Mouse (Mus musculus) spleen, adult 2 months (tissue): ENCODE measurements around the gene Dkk2. TPM values are rescaled to one million over a fixed set of nuclear protein-coding genes. Genes with fewer than 3 reads are reported as not detected.

Experiments used
- DNase-seq, 2 experiments: peaks; one replicate each; pipeline versions ENCODE4 v3.0.0 to v3.0.0-alpha.2; 2012 to 2021; ENCODE audit warnings: low spot score in 2 of 2, low read depth in 1 of 2
- H3K27ac ChIP-seq: fragments of 200-500 bp; 2 replicates; pipeline ENCODE4 v1.5.1; 2012; ENCODE audit warnings: low read length, inconsistent platforms; ENCODE audit not compliant: insufficient read depth
- H3K27me3 ChIP-seq: fragments of 200-500 bp; 2 replicates; pipeline ENCODE4 v1.6.1; 2012; ENCODE audit warnings: mild to moderate bottlenecking, moderate library complexity, low read length, inconsistent platforms; ENCODE audit not compliant: control insufficient read depth, insufficient read depth
- H3K36me3 ChIP-seq: fragments of 200-500 bp; 2 replicates; pipeline ENCODE4 v1.6.1; 2012; ENCODE audit warnings: mild to moderate bottlenecking, low read length, inconsistent platforms; ENCODE audit not compliant: control insufficient read depth, insufficient read depth
- H3K4me1 ChIP-seq: fragments of 200-500 bp; 2 replicates; pipeline ENCODE4 v1.6.1; 2011; ENCODE audit warnings: inconsistent platforms; ENCODE audit not compliant: control insufficient read depth, insufficient read depth, insufficient read length
- H3K4me3 ChIP-seq: fragments of 200-500 bp; 2 replicates; pipeline ENCODE4 v1.5.1; 2011; ENCODE audit warnings: mild to moderate bottlenecking, inconsistent platforms; ENCODE audit not compliant: insufficient read depth, insufficient read length; ENCODE audit errors: extremely low read depth
- CTCF ChIP-seq: fragments of 200-500 bp; IDR thresholded peaks from 2 replicates; pipeline ENCODE4 v1.5.1; 2011; ENCODE audit warnings: mild to moderate bottlenecking, inconsistent platforms; ENCODE audit not compliant: insufficient read depth, insufficient read length, insufficient replicate concordance; ENCODE audit errors: extremely low read depth
- POLR2A ChIP-seq: fragments of 200-500 bp; IDR thresholded peaks from 2 replicates; pipeline ENCODE4 v1.6.1; 2011; ENCODE audit warnings: low read depth, low read length, inconsistent platforms
- WGBS: fragments of 180-500 bp; shearing (Covaris S2); methylation state at CpG from one replicate; pipeline ENCODE4 v1.1.7; 2018; 5-methylcytosine and 5-hydroxymethylcytosine counted together
- polyA plus RNA-seq: library from polyadenylated mRNA; depleted of rRNA; stranded (reverse); fragments of >200 nt; gene quantifications from 2 replicates; pipeline ENCODE4 v1.2.3, GENCODE M21; 2012

Dkk2 gene
- polyA plus RNA-seq, 1 experiment: 0.16 TPM

DNA sequence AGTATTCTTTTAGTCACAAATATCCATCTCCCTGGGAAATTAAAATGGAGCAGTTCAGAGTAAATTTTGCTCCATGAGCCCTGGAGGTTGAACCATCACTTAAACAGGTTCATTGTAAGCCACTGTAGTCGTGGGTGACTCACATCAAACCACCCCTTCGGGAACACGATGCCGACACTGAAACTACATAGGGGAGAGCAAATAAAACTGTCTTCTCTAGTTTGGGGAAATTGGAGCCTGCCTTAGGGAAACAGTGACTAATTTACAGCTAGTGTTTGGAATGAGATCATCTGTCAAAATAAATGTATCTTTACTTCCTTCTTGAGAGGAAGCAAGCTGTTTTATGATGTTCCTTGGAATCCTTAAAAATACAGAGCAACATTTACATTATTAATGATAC is 21.1 kb upstream of the Dkk2 start:
- no peak for TF ChIP-seq CTCF
- no peak for TF ChIP-seq POLR2A
- WGBS: 58% methylated on average over 4 of the region's 4 CpGs
- Histone ChIP-seq H3K27ac (no peak overlapping the region), H3K4me1 (no peaks in the 10 kb centered on the region), H3K27me3 (no peaks in the 10 kb centered on the region), H3K36me3 (no peaks in the 10 kb centered on the region), H3K4me3 (no peak overlapping the region)
- DNase-seq: no peak

DNA sequence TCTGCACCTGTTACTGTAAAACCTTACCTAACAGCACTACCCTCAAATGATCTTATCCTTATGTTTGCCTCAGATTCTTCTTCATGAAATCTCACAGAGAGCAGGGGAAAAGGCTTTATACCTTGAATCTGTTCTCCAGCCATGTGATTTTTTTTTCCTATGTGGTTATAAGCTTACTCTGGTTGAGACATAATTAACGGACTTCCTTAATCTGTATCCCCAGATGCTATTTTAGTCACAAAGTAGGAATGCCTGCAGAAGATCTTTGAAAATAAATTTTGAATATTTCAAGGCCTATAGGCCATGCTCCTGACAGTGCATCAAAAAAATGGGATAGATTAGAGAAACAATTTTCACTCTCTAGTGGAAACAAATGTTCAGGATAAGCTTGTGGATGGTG is 20.2 kb upstream of the Dkk2 start:
- no peak for DNase-seq
- no peak overlapping the region for H3K27ac ChIP-seq
- H3K36me3 ChIP-seq: no peaks in the 10 kb centered on the region
- WGBS: 56% methylated on average over 1 of the region's 1 CpGs
- H3K27me3 ChIP-seq: no peaks in the 10 kb centered on the region
- no peak for TF ChIP-seq POLR2A
- TF ChIP-seq CTCF: no peak
- H3K4me1 ChIP-seq: no peaks in the 10 kb centered on the region
- H3K4me3 ChIP-seq: no peak overlapping the region

DNA sequence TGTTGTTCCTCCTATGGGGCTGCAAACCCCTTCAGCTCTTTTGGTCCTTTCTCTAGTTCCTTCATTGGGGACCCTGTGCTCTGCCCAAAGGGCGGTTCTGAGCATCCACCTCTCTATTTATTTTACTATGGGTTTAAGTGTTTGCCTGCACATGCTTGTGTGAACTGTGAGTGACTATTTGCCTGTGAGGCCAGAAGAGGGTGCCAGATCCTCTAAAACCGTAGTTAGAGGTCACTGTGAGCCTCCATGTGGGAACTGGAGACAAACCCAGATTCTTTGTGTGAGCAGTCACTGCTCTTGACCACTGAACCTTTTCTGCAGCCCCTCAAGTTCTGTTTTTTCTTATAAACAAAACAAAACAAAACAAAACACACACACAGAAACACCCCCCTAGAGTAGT is 14.1 kb upstream of the Dkk2 start:
- 60% methylated on average over 2 of the region's 2 CpGs for WGBS
- Histone ChIP-seq H3K4me3 (no peak overlapping the region), H3K4me1 (no peaks in the 10 kb centered on the region), H3K27me3 (no peaks in the 10 kb centered on the region), H3K27ac (no peak overlapping the region), H3K36me3 (no peaks in the 10 kb centered on the region)
- TF ChIP-seq CTCF (no peak), POLR2A (no peak)
- no peak for DNase-seq

DNA sequence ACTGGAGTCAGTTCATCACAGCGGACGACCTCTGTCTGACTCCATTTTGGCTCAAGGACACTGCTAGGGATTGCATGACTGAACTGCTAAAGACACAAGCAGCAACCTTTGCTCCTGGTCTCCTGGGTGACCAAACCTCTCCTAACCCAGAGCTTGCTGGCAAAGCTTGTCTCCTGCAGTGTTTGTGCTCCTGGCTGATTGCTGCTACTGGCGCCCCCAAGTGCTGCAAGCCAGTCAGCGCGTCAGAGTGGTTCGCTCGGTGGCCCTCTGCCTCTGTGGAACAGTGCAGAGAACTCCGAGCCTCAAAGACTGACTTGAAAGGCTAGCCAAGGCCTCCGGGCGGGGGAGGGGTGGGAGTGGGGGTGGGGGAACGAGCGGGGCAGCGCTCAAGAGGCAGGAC is 1.1 kb upstream of the Dkk2 start:
- Histone ChIP-seq H3K27ac (no peak overlapping the region), H3K4me3 (no peak overlapping the region), H3K4me1 (no peaks in the 10 kb centered on the region), H3K27me3 (no peaks in the 10 kb centered on the region), H3K36me3 (no peaks in the 10 kb centered on the region)
- WGBS: 15% methylated on average over 13 of the region's 13 CpGs
- no peak for TF ChIP-seq CTCF
- TF ChIP-seq POLR2A: no peak
- DNase-seq: no peak

DNA sequence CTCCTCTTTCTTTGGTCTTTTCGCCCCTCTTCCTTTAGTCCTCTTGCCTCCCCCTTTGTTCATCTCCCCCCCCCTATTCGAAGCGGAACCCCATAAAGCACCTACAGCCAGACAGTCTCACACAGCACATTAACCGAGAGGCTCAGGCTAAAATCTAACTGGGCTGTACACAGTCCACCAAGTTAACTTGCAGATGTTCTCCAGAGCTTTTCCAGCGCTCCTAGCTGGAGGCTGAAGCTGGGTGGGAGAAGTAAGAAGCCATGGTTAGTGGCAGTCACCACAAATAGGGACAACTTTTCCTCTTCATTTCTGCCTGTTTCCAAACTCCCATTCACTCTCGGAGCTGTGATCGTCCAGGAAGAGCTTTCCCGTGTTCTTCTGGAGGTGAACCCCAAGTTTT is 412 bp upstream of the Dkk2 start:
- WGBS: 3% methylated on average over 8 of the region's 8 CpGs
- DNase-seq: no peak
- no peaks in the 10 kb centered on the region for H3K4me1 ChIP-seq
- TF ChIP-seq POLR2A: no peak
- TF ChIP-seq CTCF: no peak
- H3K4me3 ChIP-seq: no peak overlapping the region
- H3K36me3 ChIP-seq: no peaks in the 10 kb centered on the region
- H3K27ac ChIP-seq: no peak overlapping the region
- no peaks in the 10 kb centered on the region for H3K27me3 ChIP-seq

DNA sequence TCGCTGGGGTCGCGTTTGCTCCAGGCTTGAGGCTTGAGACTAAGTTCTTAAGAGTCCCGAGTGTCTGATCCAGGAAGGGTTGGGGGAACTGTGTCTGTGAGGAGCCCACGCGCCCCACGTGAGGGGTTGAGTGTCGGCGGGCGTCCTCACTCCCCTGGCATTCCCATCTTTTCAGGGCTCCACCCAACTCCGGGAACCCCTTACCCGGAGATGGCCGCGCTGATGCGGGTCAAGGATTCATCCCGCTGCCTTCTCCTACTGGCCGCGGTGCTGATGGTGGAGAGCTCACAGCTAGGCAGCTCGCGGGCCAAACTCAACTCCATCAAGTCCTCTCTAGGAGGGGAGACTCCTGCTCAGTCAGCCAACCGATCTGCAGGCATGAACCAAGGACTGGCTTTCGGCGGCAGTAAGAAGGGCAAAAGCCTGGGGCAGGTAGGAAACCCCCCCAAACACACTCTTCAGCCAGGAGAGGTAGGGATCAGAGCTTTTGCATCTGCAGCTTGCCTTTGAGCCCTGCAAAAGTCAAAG is 795 bp downstream of the Dkk2 start:
- H3K36me3 ChIP-seq: no peaks in the 10 kb centered on the region
- H3K27me3 ChIP-seq: no peaks in the 10 kb centered on the region
- 4% methylated on average over 23 of the region's 23 CpGs for WGBS
- H3K4me1 ChIP-seq: no peaks in the 10 kb centered on the region
- no peak overlapping the region for H3K4me3 ChIP-seq
- no peak for TF ChIP-seq POLR2A
- no peak for TF ChIP-seq CTCF
- H3K27ac ChIP-seq: no peak overlapping the region
- no peak for DNase-seq

DNA sequence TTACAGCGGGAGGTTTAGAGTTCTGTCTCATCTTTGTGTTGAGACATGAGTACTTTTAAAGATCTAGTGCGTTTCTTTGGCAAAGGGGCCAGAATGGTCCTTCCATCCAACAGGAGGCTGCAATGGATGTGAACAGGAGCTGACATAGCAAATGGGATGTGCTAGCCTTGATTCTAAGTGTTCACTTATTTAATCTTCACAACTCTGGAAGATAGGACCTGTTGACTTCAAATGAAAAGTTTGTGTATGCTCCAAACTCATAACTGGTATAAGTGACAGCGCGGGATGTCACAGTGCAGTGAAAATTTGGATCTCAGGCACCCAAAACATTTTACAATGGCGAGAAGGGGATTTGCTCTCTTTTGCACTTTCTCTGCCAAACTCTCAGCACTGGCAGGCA is 1.4 kb downstream of the Dkk2 start:
- 31% methylated on average over 5 of the region's 5 CpGs for WGBS

More for the DNA sequence above, 1.4 kb downstream of the Dkk2 start:
- TF ChIP-seq POLR2A (no peak), CTCF (no peak)
- Histone ChIP-seq H3K27me3 (no peaks in the 10 kb centered on the region), H3K4me1 (no peaks in the 10 kb centered on the region), H3K36me3 (no peaks in the 10 kb centered on the region), H3K4me3 (no peak overlapping the region), H3K27ac (no peak overlapping the region)
- no peak for DNase-seq
